Mouse (Mus musculus) 3134 (cell line): ENCODE data around the gene Gm21863.
"Not testable (repeated sequence)": the region's sequence is repeated elsewhere in the genome, so short reads cannot be mapped to it uniquely, and the experiment has no call there.

ENCODE experiments used
- DNase-seq: peaks from one replicate; pipeline ENCODE4 v3.0.0-alpha.2; 2011; ENCODE audit warnings: low spot score; ENCODE audit not compliant: insufficient read length; ENCODE audit errors: extremely low read depth

Gm21863 gene

DNA sequence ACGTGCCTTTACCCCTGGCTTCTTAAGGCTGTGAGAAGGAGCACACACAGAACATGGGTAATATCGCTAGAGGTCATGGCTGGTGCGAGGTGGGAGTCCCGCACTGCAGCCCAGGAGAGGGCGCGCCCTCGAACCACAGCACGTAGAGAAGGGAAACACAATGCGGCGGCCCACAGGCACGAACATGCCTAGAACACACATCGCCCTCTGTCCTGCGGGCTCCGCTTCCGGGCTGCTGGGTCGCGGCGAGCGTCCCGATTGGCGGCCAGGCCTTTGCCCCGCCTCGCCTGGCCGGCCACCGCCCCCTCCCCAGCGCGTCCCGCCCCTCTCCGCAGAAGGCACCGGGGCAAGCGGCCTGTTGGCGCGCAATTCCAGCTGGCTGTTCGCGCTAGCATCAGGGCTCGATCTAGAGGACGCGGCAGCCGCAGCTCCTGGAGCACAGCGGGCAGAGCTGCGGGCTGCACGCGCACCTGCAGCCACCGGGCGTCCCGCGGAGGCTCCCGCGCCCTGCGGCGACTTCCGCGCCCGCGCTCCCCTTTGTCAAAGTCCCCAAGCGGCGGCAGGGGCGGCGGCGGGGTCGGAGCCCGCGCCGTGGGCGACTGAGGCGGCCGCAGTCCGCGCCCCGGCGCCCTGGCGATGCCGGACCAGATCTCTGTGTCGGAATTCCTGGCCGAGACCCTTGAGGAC is at the start of gene Gm21863:
Gm21863 (plus strand) TSS at position 637 of the 687 bp plus-strand sequence.
- not testable (repeated sequence) for DNase-seq

- DNase-seq = not testable (repeated sequence)
Observed at GRCm38 (mm10) chr12:19928049-19928448, 26.3 kb upstream of the Gm21863 start.
